Mouse (Mus musculus): Measurements from ENCODE around the gene D930048N14Rik. TPM values are rescaled to one million over a fixed set of nuclear protein-coding genes. Genes with fewer than 3 reads are reported as not detected.
"Not testable (repeated sequence)": the region's sequence is repeated elsewhere in the genome, so short reads cannot be mapped to it uniquely, and the experiment has no call there.

D930048N14Rik gene
- polyA plus RNA-seq, 1 experiment: 4.1 TPM

- H3K4me3 ChIP-seq (replicated peaks; ENCODE audit: insufficient read depth, low read depth, low read length): no peak overlapping the region
- WGBS: 77% methylated on average over 3 of the region's 3 CpGs
- DNase-seq: no peak
- TF ChIP-seq CTCF (IDR thresholded peaks at IDR 0.05; ENCODE audit: borderline replicate concordance, insufficient read depth, low read depth, low read length): no peak
- TF ChIP-seq POLR2A (IDR thresholded peaks at IDR 0.05; ENCODE audit: borderline replicate concordance, insufficient read depth, low read length): no peak
- no peak overlapping the region for H3K27ac ChIP-seq (ENCODE audit: insufficient read depth, low read length)
- H3K4me1 ChIP-seq (ENCODE audit: control insufficient read depth, insufficient read depth, low read length): no peaks in the 10 kb centered on the region
- no peaks in the 10 kb centered on the region for H3K27me3 ChIP-seq (ENCODE audit: control insufficient read depth, insufficient read depth, low read length)
Measured at GRCm38 (mm10) chr11:51679466-51679865, 28.7 kb downstream of the D930048N14Rik start.

- 25% methylated on average over 13 of the region's 13 CpGs for WGBS
- DNase-seq: peak; percentile 77 to 86
- Histone ChIP-seq H3K27ac (ENCODE audit: insufficient read depth, low read length) (no peak overlapping the region), H3K4me1 (ENCODE audit: control insufficient read depth, insufficient read depth, low read length) (no peaks in the 10 kb centered on the region), H3K4me3 (replicated peaks; ENCODE audit: insufficient read depth, low read depth, low read length) (no peak overlapping the region), H3K27me3 (ENCODE audit: control insufficient read depth, insufficient read depth, low read length) (no peaks in the 10 kb centered on the region)
- peak; percentile 93 for TF ChIP-seq CTCF (IDR thresholded peaks at IDR 0.05; ENCODE audit: borderline replicate concordance, insufficient read depth, low read depth, low read length)
- no peak for TF ChIP-seq POLR2A (IDR thresholded peaks at IDR 0.05; ENCODE audit: borderline replicate concordance, insufficient read depth, low read length)
Measured at GRCm38 (mm10) chr11:51681324-51681975, 30.7 kb downstream of the D930048N14Rik start.

GRCm38 (mm10) chr11:51681976-51682374 is 31.2 kb downstream of the D930048N14Rik start:
- no peak for DNase-seq
- 41% methylated on average over 8 of the region's 8 CpGs for WGBS
- TF ChIP-seq POLR2A (IDR thresholded peaks at IDR 0.05; ENCODE audit: borderline replicate concordance, insufficient read depth, low read length) (no peak), CTCF (IDR thresholded peaks at IDR 0.05; ENCODE audit: borderline replicate concordance, insufficient read depth, low read depth, low read length) (no peak)
- H3K27ac ChIP-seq (ENCODE audit: insufficient read depth, low read length): no peak overlapping the region
- no peaks in the 10 kb centered on the region for H3K27me3 ChIP-seq (ENCODE audit: control insufficient read depth, insufficient read depth, low read length)
- H3K4me1 ChIP-seq (ENCODE audit: control insufficient read depth, insufficient read depth, low read length): no peaks in the 10 kb centered on the region
- no peak overlapping the region for H3K4me3 ChIP-seq (replicated peaks; ENCODE audit: insufficient read depth, low read depth, low read length)

GRCm38 (mm10) chr11:51688330-51689328 is 37.9 kb downstream of the D930048N14Rik start, which contains the start of gene 0610009B22Rik:
Gene 0610009B22Rik, minus strand, starts transcription at chr11:51688874.
- TF ChIP-seq CTCF (IDR thresholded peaks at IDR 0.05; ENCODE audit: borderline replicate concordance, insufficient read depth, low read depth, low read length) (no peak), POLR2A (IDR thresholded peaks at IDR 0.05; ENCODE audit: borderline replicate concordance, insufficient read depth, low read length) (peak; percentile 99)
- no peaks in the 10 kb centered on the region; the same call in 1 of the 2 replicates for H3K4me1 ChIP-seq (ENCODE audit: control insufficient read depth, insufficient read depth, low read length)
- H3K27me3 ChIP-seq (ENCODE audit: control insufficient read depth, insufficient read depth, low read length): no peaks in the 10 kb centered on the region
- H3K4me3 ChIP-seq (replicated peaks; ENCODE audit: insufficient read depth, low read depth, low read length): peak within 1 kb of the TSS; percentile 81
- H3K27ac ChIP-seq (ENCODE audit: insufficient read depth, low read length): peak within 1 kb of the TSS; percentile 92
- WGBS: under 1% methylated on average over 60 of the region's 60 CpGs
- peak; percentile 100 for DNase-seq

- WGBS: 24% methylated on average over 6 of the region's 6 CpGs
- no peak for TF ChIP-seq CTCF (IDR thresholded peaks at IDR 0.05; ENCODE audit: borderline replicate concordance, insufficient read depth, low read depth, low read length)
- TF ChIP-seq POLR2A (IDR thresholded peaks at IDR 0.05; ENCODE audit: borderline replicate concordance, insufficient read depth, low read length): no peak
- H3K27me3 ChIP-seq (ENCODE audit: control insufficient read depth, insufficient read depth, low read length): no peaks in the 10 kb centered on the region
Measured at GRCm38 (mm10) chr11:51689343-51689742, 38.6 kb downstream of the D930048N14Rik start.

GRCm38 (mm10) chr11:51690597-51690996 is 39.8 kb downstream of the D930048N14Rik start:
- H3K4me3 ChIP-seq (replicated peaks; ENCODE audit: insufficient read depth, low read depth, low read length); DNase-seq; H3K27ac ChIP-seq (ENCODE audit: insufficient read depth, low read length); H3K4me1 ChIP-seq (ENCODE audit: control insufficient read depth, insufficient read depth, low read length); H3K27me3 ChIP-seq (ENCODE audit: control insufficient read depth, insufficient read depth, low read length): not testable (repeated sequence)
- 81% methylated on average over 2 of the region's 3 CpGs for WGBS

More at GRCm38 (mm10) chr11:51689343-51689742, 38.6 kb downstream of the D930048N14Rik start:
- H3K4me3 ChIP-seq (replicated peaks; ENCODE audit: insufficient read depth, low read depth, low read length): peak overlapping the region; percentile 75
- no peaks in the 10 kb centered on the region; the same call in 1 of the 2 replicates for H3K4me1 ChIP-seq (ENCODE audit: control insufficient read depth, insufficient read depth, low read length)
- H3K27ac ChIP-seq (ENCODE audit: insufficient read depth, low read length): peak overlapping the region; percentile 92; the same call in 1 of the 2 replicates
- DNase-seq: no peak

- no peaks in the 10 kb centered on the region for H3K4me1 ChIP-seq (ENCODE audit: control insufficient read depth, insufficient read depth, low read length)
- H3K27ac ChIP-seq (ENCODE audit: insufficient read depth, low read length): no peak overlapping the region
- H3K27me3 ChIP-seq (ENCODE audit: control insufficient read depth, insufficient read depth, low read length): no peaks in the 10 kb centered on the region
- DNase-seq: no peak
- TF ChIP-seq POLR2A (IDR thresholded peaks at IDR 0.05; ENCODE audit: borderline replicate concordance, insufficient read depth, low read length) (no peak), CTCF (IDR thresholded peaks at IDR 0.05; ENCODE audit: borderline replicate concordance, insufficient read depth, low read depth, low read length) (no peak)
- 93% methylated on average over 3 of the region's 3 CpGs for WGBS
- H3K4me3 ChIP-seq (replicated peaks; ENCODE audit: insufficient read depth, low read depth, low read length): no peak overlapping the region
Measured at GRCm38 (mm10) chr11:51694984-51695383, 44.2 kb downstream of the D930048N14Rik start.
